Mouse (Mus musculus) urinary bladder, postnatal 0 days (tissue): ENCODE measurements around the gene Smurf2. TPM values are rescaled to one million over a fixed set of nuclear protein-coding genes. Genes with fewer than 3 reads are reported as not detected.

ENCODE experiments used
- microRNA-seq: library from miRNA; unstranded; fragments of <30 nt; microRNA quantifications from one replicate; pipeline ENCODE4, GENCODE M21; 2016
- polyA plus RNA-seq: library from polyadenylated mRNA; unstranded; fragments of >200 nt; fragmentation: Nextera tagmentation; extraction: Ambion mirVana; gene quantifications from 2 replicates; pipeline ENCODE4 v1.2.1, GENCODE M21; 2015

The Smurf2 gene
- 8.7 and 9.2 TPM in 2 replicates for polyA plus RNA-seq

GRCm38 (mm10) chr11:106920551-106921379 is at the start of gene Smurf2:
Smurf2 (minus strand) TSS chr11:106920715.

GRCm38 (mm10) chr11:106788775-106789459 is 131.6 kb downstream of the Smurf2 start, which contains the start of the genes Ddx5 and Cep95:
Ddx5 (minus strand) TSS chr11:106789185.
Cep95 (plus strand) TSS chr11:106789252.

GRCm38 (mm10) chr11:106779388-106780088 is 141.0 kb downstream of the Smurf2 start, which contains the start of gene Polg2:
Polg2 (minus strand) TSS chr11:106779537.

Small RNA genes within 50 kb of the gene (microRNA-seq; reads per million reads assigned to microRNA genes)
- gene Gm25994: not detected
- not detected for gene Gm27322
- 6.8 reads per million, percentile 15 among the genes with 10 or more reads in this experiment for gene Mir3064

Other genes with a start within 250 kb of the Smurf2 start
- 28.9 and 30.1 TPM in 2 replicates for gene Pecam1, start 170.1 kb downstream of the Smurf2 start, polyA plus RNA-seq
- gene Milr1, start 169.5 kb downstream of the Smurf2 start, polyA plus RNA-seq: 2.4 and 4.6 TPM in 2 replicates
- 6.6 and 7.2 TPM in 2 replicates for gene Polg2, start 141.2 kb downstream of the Smurf2 start, polyA plus RNA-seq
- gene Ddx5, start 131.5 kb downstream of the Smurf2 start, polyA plus RNA-seq: 177 and 192 TPM in 2 replicates
- 5.4 TPM in 2 replicates for gene Cep95, start 131.5 kb downstream of the Smurf2 start, polyA plus RNA-seq
- gene Kpna2, start 78.8 kb upstream of the Smurf2 start, polyA plus RNA-seq: 87.3 and 120 TPM in 2 replicates
- gene 1810010H24Rik, start 105.0 kb upstream of the Smurf2 start, polyA plus RNA-seq: 2.2 and 4.0 TPM in 2 replicates
- 15.3 and 15.4 TPM in 2 replicates for gene Bptf, start 211.4 kb upstream of the Smurf2 start, polyA plus RNA-seq